Comparison of ENCODE assay signal across 20 mouse cellular contexts in the genomic region with DNA sequence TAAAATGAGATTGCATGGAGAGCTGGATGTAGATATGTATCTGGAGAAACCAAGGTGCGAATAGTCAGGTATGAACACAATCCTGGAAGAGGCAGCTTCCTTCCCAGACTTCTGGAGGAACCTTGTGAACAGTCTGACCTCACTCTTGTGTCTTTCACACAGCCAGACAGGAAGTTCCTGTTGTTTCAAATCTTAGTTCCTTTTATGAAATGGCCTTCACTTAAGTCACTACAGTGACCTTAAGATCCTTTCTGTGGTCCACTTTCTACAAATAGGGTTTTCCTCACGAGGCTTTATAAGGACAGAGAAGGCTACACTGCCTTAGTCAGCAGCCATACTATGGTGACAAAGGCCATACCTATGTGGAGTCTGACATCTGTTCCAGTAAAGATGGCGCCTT. TPM values are rescaled to one million over a fixed set of nuclear protein-coding genes. Genes with fewer than 3 reads are reported as not detected.
A peak's percentile ranks its signal among the peaks of the same experiment; 100 is the strongest.
DNase-seq lines count a peak whose midpoint lies in the region; ATAC-seq and TF ChIP-seq lines count a peak whose summit lies in the region.
"Had no signal": no experiment of that assay in that cellular context is flagged by ENCODE, and none has a peak within 500 bp of the region (broad histone marks: within the 10 kb centered on the region; RNA-seq: fewer than 3 reads in every experiment).

No protein-coding gene starts in this region.

- WGBS in lung, postnatal 0 days, result 68% methylated on average over 3 of the region's 3 CpGs
- WGBS in macrophage (ENCODE audit: missing documents), result 42% methylated on average over 2 of the region's 3 CpGs

- ATAC-seq in lung, postnatal 0 days, result no peak
- ATAC-seq in neutrophil, adult 5-6 weeks (ENCODE audit: extremely low read depth, insufficient number of reproducible peaks, low FRiP score, poor library complexity, severe bottlenecking), result peak; percentile 48; the same call in 1 of the 2 replicates
- ATAC-seq: activated CD4-positive, CD25-positive, alpha-beta regulatory T cell, adult 4 months; forebrain, embryonic 13.5 days; forebrain, postnatal 0 days had no signal

- no peak overlapping the region for H3K27ac ChIP-seq in lung, postnatal 0 days (ENCODE audit: low read length)
- H3K27ac ChIP-seq in macrophage, result peak overlapping the region; percentile 46
- H3K27ac ChIP-seq: embryonic facial prominence, embryonic 10.5 days; forebrain, embryonic 13.5 days; heart, embryonic 15.5 days; hindbrain, embryonic 14.5 days had no signal

- TF ChIP-seq EP300 in lung, postnatal 0 days (IDR thresholded peaks at IDR 0.05), result no peak

- H3K9me3 ChIP-seq in lung, postnatal 0 days (ENCODE audit: low read length), result no peaks in the 10 kb centered on the region
- H3K9me3 ChIP-seq: embryonic facial prominence, embryonic 10.5 days; forebrain, embryonic 13.5 days; heart, embryonic 15.5 days had no signal

- no peak overlapping the region for H3K4me2 ChIP-seq in lung, postnatal 0 days (replicated peaks; ENCODE audit: low read depth, low read length)
- H3K4me2 ChIP-seq: forebrain, embryonic 13.5 days; heart, embryonic 11.5 days; heart, embryonic 15.5 days; hindbrain, embryonic 14.5 days had no signal

- no peaks in the 10 kb centered on the region for H3K36me3 ChIP-seq in lung, postnatal 0 days (ENCODE audit: insufficient read depth, low read length)
- no peaks in the 10 kb centered on the region for H3K36me3 ChIP-seq in macrophage (ENCODE audit: inconsistent target)
- H3K36me3 ChIP-seq: embryonic facial prominence, embryonic 10.5 days; heart, embryonic 15.5 days had no signal

- no peak overlapping the region for H3K9ac ChIP-seq in lung, postnatal 0 days (replicated peaks; ENCODE audit: low read depth)
- H3K9ac ChIP-seq: forebrain, embryonic 13.5 days; forebrain, postnatal 0 days; heart, embryonic 15.5 days; hindbrain, embryonic 14.5 days had no signal

- peak; percentile 4 for DNase-seq in heart, adult 8-10 months (ENCODE audit: low spot score)
- no peak for DNase-seq in heart, adult 11 months
- DNase-seq in lung, postnatal 0 days (ENCODE audit: low spot score), result peak; percentile 6
- no peak for DNase-seq in lung, postnatal 14 days
- no peak for DNase-seq in thymus, postnatal 10 days (ENCODE audit: low spot score in 2 of 2)
- no peak for DNase-seq in cerebellum, postnatal 25 days
- DNase-seq: adrenal gland, postnatal 14 days; cerebellum, adult 2 months; cerebellum, postnatal 10 days; forebrain, postnatal 0 days; gastrocnemius, postnatal 14 days; heart, postnatal 14 days had no signal

- no peak overlapping the region for H3K4me3 ChIP-seq in lung, postnatal 0 days (ENCODE audit: low read depth, low read length)
- H3K4me3 ChIP-seq in macrophage (ENCODE audit: inconsistent target), result no peak overlapping the region
- H3K4me3 ChIP-seq: embryonic facial prominence, embryonic 10.5 days; forebrain, embryonic 13.5 days; heart, embryonic 15.5 days had no signal

- H3K79me2 ChIP-seq in macrophage (ENCODE audit: inconsistent target), result no peaks in the 10 kb centered on the region

- H3K27me3 ChIP-seq in lung, postnatal 0 days (replicated peaks; ENCODE audit: insufficient read depth, low read length), result no peaks in the 10 kb centered on the region
- H3K27me3 ChIP-seq: forebrain, embryonic 13.5 days; heart, embryonic 15.5 days had no signal

- H3K4me1 ChIP-seq in lung, postnatal 0 days (ENCODE audit: insufficient read depth, low read depth, low read length), result no peaks in the 10 kb centered on the region
- H3K4me1 ChIP-seq: embryonic facial prominence, embryonic 10.5 days; forebrain, embryonic 13.5 days; heart, embryonic 15.5 days had no signal

- TF ChIP-seq CTCF in lung, postnatal 0 days (IDR thresholded peaks at IDR 0.05), result no peak

RNA-seq across cellular contexts. Expression of a gene that starts 47.5 kb away (rescaled TPM):
- total RNA-seq in heart, adult 8-10 months (2022), result 10 to 100 TPM; 23.5 to 27.8 (median 26.2) TPM
- polyA plus RNA-seq in lung, postnatal 0 days (2015; fragmentation: Nextera tagmentation; extraction: Ambion mirVana), result 2.1 and 2.8 TPM in 2 replicates
- 100 to 1,000 TPM in 9 of 26 experiments, 10 to 100 TPM in 17; 32.5 to 269 (median 78.5) TPM for total RNA-seq in macrophage (2018; cell fraction: chromatin; rRNA removed)
- total RNA-seq in macrophage (2018; cell fraction: cytosol; rRNA removed), result 10 to 100 TPM; 11.2 to 71.9 (median 20.6) TPM
- 100 to 1,000 TPM in 8 of 26 experiments, 10 to 100 TPM in 18; 25.7 to 210 (median 64.1) TPM for total RNA-seq in macrophage (2018; cell fraction: nucleus; rRNA removed)
- 13.3 to 29.7 TPM (median 16.2 TPM) in 3 replicates for polyA plus RNA-seq in macrophage (2018)
- 23.0 and 29.1 TPM in 2 replicates for total RNA-seq in neutrophil, adult 5-6 weeks (2017)

Comparison
In these comparisons a context has a peak if more than half of its experiments do, and no peak if none do; other contexts are left out.
1. DNase-seq: peak in heart, adult 8-10 months (single experiment) and lung, postnatal 0 days (single experiment); none in heart, adult 11 months (single experiment), lung, postnatal 14 days (single experiment), thymus, postnatal 10 days (0 of 2) and cerebellum, postnatal 25 days (0 of 2).